Mouse (Mus musculus) forebrain, embryonic 15.5 days (tissue): ENCODE measurements around the gene Ralbp1. TPM values are rescaled to one million over a fixed set of nuclear protein-coding genes. Genes with fewer than 3 reads are reported as not detected.

Experiments used
- ATAC-seq: fragments of 200-750 bp; cut with Nextera tagmentation; replicated peaks from 2 replicates; pipeline ENCODE4 v1.8.0; 2017; ENCODE audit warnings: mild to moderate bottlenecking, moderate TSS enrichment, moderate library complexity
- H3K27ac ChIP-seq: fragments of 300-500 bp; sonication (generic); replicated peaks from 2 replicates; pipeline ENCODE4 v1.5.1; 2015; ENCODE audit warnings: mild to moderate bottlenecking, inconsistent platforms
- H3K27me3 ChIP-seq: fragments of 300-500 bp; sonication (generic); 2 replicates; pipeline ENCODE4 v1.6.1; 2015; ENCODE audit warnings: inconsistent platforms
- H3K36me3 ChIP-seq: fragments of 300-500 bp; sonication (generic); 2 replicates; pipeline ENCODE4 v1.6.1; 2015; ENCODE audit warnings: mild to moderate bottlenecking, inconsistent platforms
- H3K4me1 ChIP-seq: fragments of 300-500 bp; sonication (generic); 2 replicates; pipeline ENCODE4 v1.6.1; 2015; ENCODE audit warnings: inconsistent platforms
- H3K4me2 ChIP-seq: fragments of 300-500 bp; sonication (generic); replicated peaks from 2 replicates; pipeline ENCODE4 v1.6.1; 2015; ENCODE audit warnings: mild to moderate bottlenecking, inconsistent platforms
- H3K4me3 ChIP-seq: fragments of 300-500 bp; sonication (generic); 2 replicates; pipeline ENCODE4 v1.5.1; 2015; ENCODE audit warnings: mild to moderate bottlenecking, inconsistent platforms
- H3K9ac ChIP-seq: fragments of 300-500 bp; sonication (generic); replicated peaks from 2 replicates; pipeline ENCODE4 v1.6.1; 2015; ENCODE audit warnings: mild to moderate bottlenecking, inconsistent platforms
- H3K9me3 ChIP-seq: fragments of 300-500 bp; sonication (generic); 2 replicates; pipeline ENCODE4 v1.6.1; 2016; ENCODE audit warnings: inconsistent platforms
- WGBS: fragments of 180-500 bp; shearing (Covaris S2); methylation state at CpG from one replicate; pipeline ENCODE4 v1.1.7; 2015; ENCODE audit warnings: mixed read lengths; 5-methylcytosine and 5-hydroxymethylcytosine counted together
- polyA plus RNA-seq: library from polyadenylated mRNA; unstranded; fragments of >200 nt; fragmentation: Nextera tagmentation; extraction: Ambion mirVana; gene quantifications from 2 replicates; pipeline ENCODE4 v1.2.1, GENCODE M21; 2015

Ralbp1 gene
- polyA plus RNA-seq, 1 experiment from 2014 or later: 57.5 TPM

- Histone ChIP-seq H3K4me1 (peaks cover 18% of the 10 kb centered on the region), H3K9ac (no peak overlapping the region), H3K9me3 (no peaks in the 10 kb centered on the region), H3K4me2 (no peak overlapping the region), H3K27ac (no peak overlapping the region), H3K36me3 (no peaks in the 10 kb centered on the region), H3K27me3 (no peaks in the 10 kb centered on the region), H3K4me3 (no peak overlapping the region)
- peak; percentile 34; the same call in 1 of the 2 replicates for ATAC-seq
- WGBS: 14% methylated on average over 6 of the region's 6 CpGs
These were observed 28.5 kb upstream of the Ralbp1 start for GRCm38 (mm10) chr17:65914083-65914482.

- Histone ChIP-seq H3K9me3 (no peaks in the 10 kb centered on the region), H3K4me3 (no peak overlapping the region), H3K4me2 (no peak overlapping the region), H3K9ac (no peak overlapping the region), H3K27me3 (no peaks in the 10 kb centered on the region), H3K36me3 (no peaks in the 10 kb centered on the region), H3K27ac (no peak overlapping the region), H3K4me1 (peaks cover 18% of the 10 kb centered on the region)
- ATAC-seq: no peak
- 89% methylated on average over 2 of the region's 2 CpGs for WGBS
These were observed 26.6 kb upstream of the Ralbp1 start for GRCm38 (mm10) chr17:65912202-65912601.

- Histone ChIP-seq H3K27ac (no peak overlapping the region), H3K4me3 (no peak overlapping the region), H3K27me3 (no peaks in the 10 kb centered on the region), H3K4me1 (peaks cover 18% of the 10 kb centered on the region), H3K9ac (no peak overlapping the region), H3K36me3 (no peaks in the 10 kb centered on the region), H3K4me2 (no peak overlapping the region), H3K9me3 (no peaks in the 10 kb centered on the region)
- WGBS: 82% methylated on average over 15 of the region's 15 CpGs
- ATAC-seq: no peak
These were observed 25.9 kb upstream of the Ralbp1 start for GRCm38 (mm10) chr17:65911285-65912069.

GRCm38 (mm10) chr17:65908270-65908669, 22.7 kb upstream of the Ralbp1 start:
- no peak for ATAC-seq
- H3K4me1 ChIP-seq: no peaks in the 10 kb centered on the region
- H3K27ac ChIP-seq: no peak overlapping the region
- H3K4me3 ChIP-seq: no peak overlapping the region
- no peak overlapping the region for H3K9ac ChIP-seq
- H3K36me3 ChIP-seq: no peaks in the 10 kb centered on the region
- no peaks in the 10 kb centered on the region for H3K9me3 ChIP-seq
- no peaks in the 10 kb centered on the region for H3K27me3 ChIP-seq
- no peak overlapping the region for H3K4me2 ChIP-seq

- Histone ChIP-seq H3K9ac (no peak overlapping the region), H3K27ac (no peak overlapping the region), H3K36me3 (no peaks in the 10 kb centered on the region), H3K4me2 (no peak overlapping the region), H3K9me3 (no peaks in the 10 kb centered on the region), H3K4me1 (no peaks in the 10 kb centered on the region), H3K4me3 (no peak overlapping the region), H3K27me3 (no peaks in the 10 kb centered on the region)
- WGBS: 68% methylated on average over 11 of the region's 11 CpGs
- ATAC-seq: no peak
These were observed 21.4 kb upstream of the Ralbp1 start for GRCm38 (mm10) chr17:65906895-65907401.

GRCm38 (mm10) chr17:65906313-65906894, 20.8 kb upstream of the Ralbp1 start:
- no peaks in the 10 kb centered on the region for H3K27me3 ChIP-seq
- H3K4me3 ChIP-seq: no peak overlapping the region
- H3K4me1 ChIP-seq: no peaks in the 10 kb centered on the region
- H3K9me3 ChIP-seq: no peaks in the 10 kb centered on the region
- ATAC-seq: no peak
- H3K27ac ChIP-seq: no peak overlapping the region
- no peaks in the 10 kb centered on the region for H3K36me3 ChIP-seq
- 48% methylated on average over 12 of the region's 12 CpGs for WGBS
- no peak overlapping the region for H3K4me2 ChIP-seq
- H3K9ac ChIP-seq: peak overlapping the region; percentile 7; the same call in 1 of the 2 replicates

GRCm38 (mm10) chr17:65905241-65905640, 19.6 kb upstream of the Ralbp1 start:
- Histone ChIP-seq H3K27ac (no peak overlapping the region), H3K9ac (no peak overlapping the region), H3K27me3 (no peaks in the 10 kb centered on the region), H3K36me3 (no peaks in the 10 kb centered on the region), H3K4me1 (no peaks in the 10 kb centered on the region), H3K9me3 (no peaks in the 10 kb centered on the region), H3K4me2 (no peak overlapping the region), H3K4me3 (no peak overlapping the region)
- 86% methylated on average over 14 of the region's 14 CpGs for WGBS
- ATAC-seq: no peak

- no peaks in the 10 kb centered on the region for H3K36me3 ChIP-seq
- no peak overlapping the region for H3K9ac ChIP-seq
- H3K27ac ChIP-seq: no peak overlapping the region
- H3K4me2 ChIP-seq: no peak overlapping the region
- WGBS: 89% methylated on average over 8 of the region's 8 CpGs
- no peaks in the 10 kb centered on the region for H3K27me3 ChIP-seq
- no peak for ATAC-seq
- no peaks in the 10 kb centered on the region for H3K9me3 ChIP-seq
- no peaks in the 10 kb centered on the region for H3K4me1 ChIP-seq
- no peak overlapping the region for H3K4me3 ChIP-seq
These were observed 18.2 kb upstream of the Ralbp1 start for GRCm38 (mm10) chr17:65903826-65904225.

- ATAC-seq: no peak
- H3K9ac ChIP-seq: no peak overlapping the region
- H3K9me3 ChIP-seq: no peaks in the 10 kb centered on the region
- H3K4me3 ChIP-seq: no peak overlapping the region
- 92% methylated on average over 1 of the region's 1 CpGs for WGBS
- no peaks in the 10 kb centered on the region for H3K4me1 ChIP-seq
- H3K27me3 ChIP-seq: no peaks in the 10 kb centered on the region
- H3K36me3 ChIP-seq: no peaks in the 10 kb centered on the region
- no peak overlapping the region for H3K27ac ChIP-seq
- no peak overlapping the region for H3K4me2 ChIP-seq
These were observed 17.4 kb upstream of the Ralbp1 start for GRCm38 (mm10) chr17:65903011-65903410.

GRCm38 (mm10) chr17:65902281-65902680, 16.7 kb upstream of the Ralbp1 start:
- ATAC-seq: no peak
- no peak overlapping the region for H3K4me2 ChIP-seq
- H3K9me3 ChIP-seq: no peaks in the 10 kb centered on the region
- no peaks in the 10 kb centered on the region for H3K36me3 ChIP-seq
- no peak overlapping the region for H3K27ac ChIP-seq
- H3K27me3 ChIP-seq: no peaks in the 10 kb centered on the region
- 87% methylated on average over 6 of the region's 6 CpGs for WGBS
- H3K9ac ChIP-seq: no peak overlapping the region
- H3K4me3 ChIP-seq: no peak overlapping the region
- no peaks in the 10 kb centered on the region for H3K4me1 ChIP-seq

- Histone ChIP-seq H3K9ac (no peak overlapping the region), H3K36me3 (no peaks in the 10 kb centered on the region), H3K27me3 (no peaks in the 10 kb centered on the region), H3K27ac (no peak overlapping the region), H3K4me2 (no peak overlapping the region), H3K4me1 (no peaks in the 10 kb centered on the region), H3K4me3 (no peak overlapping the region), H3K9me3 (no peaks in the 10 kb centered on the region)
- ATAC-seq: no peak
- 79% methylated on average over 3 of the region's 3 CpGs for WGBS
These were observed 10.4 kb upstream of the Ralbp1 start for GRCm38 (mm10) chr17:65896016-65896415.

- WGBS: 86% methylated on average over 5 of the region's 5 CpGs
- Histone ChIP-seq H3K36me3 (no peaks in the 10 kb centered on the region), H3K27ac (no peak overlapping the region), H3K4me3 (no peak overlapping the region), H3K4me1 (peaks cover 13% of the 10 kb centered on the region), H3K9ac (no peak overlapping the region), H3K4me2 (no peak overlapping the region), H3K9me3 (no peaks in the 10 kb centered on the region), H3K27me3 (no peaks in the 10 kb centered on the region)
- no peak for ATAC-seq
These were observed 3.9 kb upstream of the Ralbp1 start for GRCm38 (mm10) chr17:65889476-65889875.
